Mouse (Mus musculus) kidney, postnatal 0 days (tissue): ENCODE data around the gene Zfp600. TPM values are rescaled to one million over a fixed set of nuclear protein-coding genes. Genes with fewer than 3 reads are reported as not detected.
"Not testable (repeated sequence)": the region's sequence is repeated elsewhere in the genome, so short reads cannot be mapped to it uniquely, and the experiment has no call there.

Experiments used
- ATAC-seq: fragments of 200-750 bp; cut with Nextera tagmentation; replicated peaks from 2 replicates; pipeline ENCODE4 v1.8.0; 2017; ENCODE audit warnings: low read depth, moderate number of reproducible peaks, moderate TSS enrichment, moderate library complexity; ENCODE audit not compliant: low FRiP score
- DNase-seq: peaks from one replicate; pipeline ENCODE4 v3.0.0-alpha.2; 2016; ENCODE audit warnings: low spot score
- H3K27ac ChIP-seq: fragments of 300-500 bp; sonication (generic); 2 replicates; pipeline ENCODE4 v1.5.1; 2014; ENCODE audit warnings: mild to moderate bottlenecking
- H3K27me3 ChIP-seq: fragments of 300-500 bp; sonication (generic); 2 replicates; pipeline ENCODE4 v1.6.1; 2014; ENCODE audit warnings: low read length, mixed read lengths; ENCODE audit not compliant: insufficient read depth
- H3K36me3 ChIP-seq: fragments of 300-500 bp; sonication (generic); 2 replicates; pipeline ENCODE4 v1.6.1; 2014; ENCODE audit warnings: low read length, mixed read lengths; ENCODE audit not compliant: insufficient read depth
- H3K4me1 ChIP-seq: fragments of 300-500 bp; sonication (generic); replicated peaks from 2 replicates; pipeline ENCODE4 v1.6.1; 2014; ENCODE audit warnings: antibody characterized with exemption, low read length, mixed read lengths; ENCODE audit not compliant: insufficient read depth
- H3K4me2 ChIP-seq: fragments of 300-500 bp; sonication (generic); 2 replicates; pipeline ENCODE4 v1.6.1; 2014; ENCODE audit warnings: mild to moderate bottlenecking, low read length, moderate library complexity, mixed read lengths
- H3K4me3 ChIP-seq: fragments of 300-500 bp; sonication (generic); replicated peaks from 2 replicates; pipeline ENCODE4 v1.5.1; 2014; ENCODE audit warnings: low read depth, low read length
- H3K9ac ChIP-seq: fragments of 300-500 bp; sonication (generic); 2 replicates; pipeline ENCODE4 v1.6.1; 2014; ENCODE audit warnings: low read depth, low read length
- H3K9me3 ChIP-seq: fragments of 300-500 bp; sonication (generic); replicated peaks from 2 replicates; pipeline ENCODE4 v1.6.1; 2016; ENCODE audit warnings: low read length, inconsistent platforms, mixed read lengths
- WGBS: fragments of 180-500 bp; shearing (Covaris S2); extraction: QIAGEN DNeasy Blood & Tissue Kit; methylation state at CpG from one replicate; pipeline ENCODE4 v1.1.7; 2014; 5-methylcytosine and 5-hydroxymethylcytosine counted together
- polyA plus RNA-seq: library from polyadenylated mRNA; unstranded; fragments of >200 nt; fragmentation: Nextera tagmentation; extraction: Ambion mirVana; gene quantifications from 2 replicates; pipeline ENCODE4 v1.2.1, GENCODE M21; 2015

The Zfp600 gene
- polyA plus RNA-seq, 1 experiment from 2014 or later, result not detected

- not testable (repeated sequence) for H3K27ac ChIP-seq, H3K36me3 ChIP-seq, H3K4me2 ChIP-seq, H3K9ac ChIP-seq, H3K4me3 ChIP-seq, H3K4me1 ChIP-seq, ATAC-seq, DNase-seq, H3K9me3 ChIP-seq, H3K27me3 ChIP-seq
- WGBS, result 65% methylated on average over 5 of the region's 5 CpGs
Measured at GRCm38 (mm10) chr4:146242119-146242518, 85.5 kb downstream of the Zfp600 start.

Other genes starting within 250 kb of the Zfp600 start
- gene Zfp987, start 59.5 kb upstream of the Zfp600 start, polyA plus RNA-seq, result 0.20 TPM in 1 of 2 replicates, not detected in the other